Mouse (Mus musculus) thymus, adult 2 months (tissue): ENCODE results near the gene Narfl.

Source experiments
- CTCF ChIP-seq: fragments of 200-500 bp; IDR thresholded peaks from 2 replicates; pipeline ENCODE4 v1.5.1; 2012; ENCODE audit warnings: mild to moderate bottlenecking, control low read depth, low read length, moderate library complexity, borderline replicate concordance; ENCODE audit not compliant: control insufficient read depth, poor library complexity, insufficient read depth; ENCODE audit errors: extremely low read depth
- POLR2A ChIP-seq: fragments of 200-500 bp; IDR thresholded peaks from 2 replicates; pipeline ENCODE4 v1.6.1; 2012; ENCODE audit warnings: mild to moderate bottlenecking, low read length, control low read depth, moderate library complexity; ENCODE audit not compliant: control insufficient read depth, poor library complexity, insufficient read depth; ENCODE audit errors: extremely low read depth

- TF ChIP-seq POLR2A = no peak
- TF ChIP-seq CTCF = no peak
Measured at GRCm38 (mm10) chr17:25795609-25796092, 22.1 kb downstream of the Narfl start, which contains the start of gene AC134908.4.
